9 mouse cellular contexts compared by ENCODE assay signal in the genomic region with DNA sequence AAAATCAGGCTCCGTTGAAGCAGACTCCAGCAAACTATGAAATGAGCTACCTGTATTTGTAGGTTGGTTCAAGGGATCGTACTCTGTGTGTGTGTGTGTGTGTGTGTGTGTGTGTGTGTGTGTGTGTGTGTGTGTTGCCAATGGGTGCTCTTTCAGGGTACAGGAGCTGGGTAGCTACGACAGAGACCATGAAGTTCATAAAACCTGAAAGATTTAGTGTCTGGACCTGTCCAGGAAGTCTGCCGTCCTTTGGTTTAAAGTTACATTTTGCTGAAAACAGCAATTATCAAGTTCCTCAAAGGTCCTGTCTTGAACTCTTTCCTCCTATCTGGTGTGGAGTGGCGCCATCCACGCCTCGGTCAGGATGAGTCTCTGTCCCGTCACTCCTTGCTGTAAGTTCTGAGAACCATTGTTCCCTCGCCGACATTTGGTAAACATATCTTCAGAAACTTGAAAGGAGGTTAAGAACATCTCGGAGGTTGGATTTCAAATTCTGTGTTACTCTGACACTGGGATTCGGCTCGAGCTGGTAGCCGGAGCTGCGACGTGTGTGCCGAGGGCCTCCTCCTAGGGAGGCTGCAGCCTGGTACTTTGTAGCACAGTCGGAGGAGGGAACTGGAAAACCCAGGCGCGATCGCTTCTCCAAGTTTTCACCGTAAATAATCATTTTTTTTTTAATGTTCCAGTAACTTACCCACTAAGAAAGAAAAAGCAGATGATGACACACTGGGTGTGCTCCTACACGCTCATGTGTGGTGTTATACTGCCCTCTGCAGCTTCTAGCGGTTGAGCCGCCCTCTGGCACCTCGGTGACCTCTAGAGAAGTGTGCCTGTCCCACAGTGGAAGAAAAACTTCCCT.
DNase-seq lines count a peak whose midpoint lies in the region; ATAC-seq and TF ChIP-seq lines count a peak whose summit lies in the region.
"Had no signal": no experiment of that assay in that cellular context is flagged by ENCODE, and none has a peak within 500 bp of the region (broad histone marks: within the 10 kb centered on the region; RNA-seq: fewer than 3 reads in every experiment).

No protein-coding gene starts in this region.

- CTCF ChIA-PET in Patski (lab: Charles Lee) = interaction anchor here (1.1 to 5.8 kb wide), 3 partner anchors 327 to 1439 kb away, joined by 3 to 39 read pairs (median 3); no protein-coding TSS in a partner anchor

- DNase-seq in 3134 (ENCODE audit: extremely low read depth, insufficient read length, low spot score) = peak; percentile 6
- DNase-seq in Patski (ENCODE audit: low read depth, low spot score) = no peak
- peak; percentile 51 for DNase-seq in fibroblast of lung, adult 2 months (ENCODE audit: low read depth)
- DNase-seq in kidney, postnatal 0 days (ENCODE audit: low spot score) = peak; percentile 93
- peak; percentile 83 for DNase-seq in lung, postnatal 10 days

- 33% methylated on average over 26 of the region's 26 CpGs for WGBS in heart, embryonic 12.5 days
- 12% methylated on average over 26 of the region's 26 CpGs for WGBS in kidney, postnatal 0 days
- 41% methylated on average over 26 of the region's 26 CpGs for WGBS in stomach, embryonic 14.5 days

- in situ Hi-C loops in Patski (cut with MboI; ENCODE audit: low pct_unique_long_range_greater_than_20kb) = loop anchor here (5.0 kb wide), 4 partner anchors 599 to 1439 kb away; no protein-coding TSS in a partner anchor

- peak overlapping the region; percentile 61 for H3K27ac ChIP-seq in heart, embryonic 12.5 days (ENCODE audit: poor library complexity, severe bottlenecking)
- peak overlapping the region; percentile 48; the same call in 1 of the 2 replicates for H3K27ac ChIP-seq in kidney, postnatal 0 days
- no peak overlapping the region for H3K27ac ChIP-seq in stomach, embryonic 14.5 days (ENCODE audit: low read length)

- H3K9me3 ChIP-seq in heart, embryonic 12.5 days (replicated peaks) = no peaks in the 10 kb centered on the region
- no peaks in the 10 kb centered on the region for H3K9me3 ChIP-seq in kidney, postnatal 0 days (replicated peaks; ENCODE audit: low read length)
- H3K9me3 ChIP-seq in stomach, embryonic 14.5 days (ENCODE audit: control insufficient read depth, low read depth, low read length) = no peaks in the 10 kb centered on the region

- H3K4me3 ChIP-seq in heart, embryonic 12.5 days = peak overlapping the region; percentile 32
- H3K4me3 ChIP-seq in kidney, postnatal 0 days (replicated peaks; ENCODE audit: low read depth, low read length) = peak overlapping the region; percentile 19
- 0 out of 2 replicates have a peak overlapping the region, but pooled peaks have one; percentile 11 for H3K4me3 ChIP-seq in stomach, embryonic 14.5 days (ENCODE audit: low read depth, low read length)
- H3K4me3 ChIP-seq: erythroblast, embryonic 14.5 days had no signal

- peak overlapping the region; percentile 4; the same call in 1 of the 2 replicates for H3K9ac ChIP-seq in heart, embryonic 12.5 days
- H3K9ac ChIP-seq in kidney, postnatal 0 days (ENCODE audit: low read depth, low read length) = peak overlapping the region; percentile 2; the same call in 1 of the 2 replicates
- H3K9ac ChIP-seq in stomach, embryonic 14.5 days (replicated peaks; ENCODE audit: low read depth, low read length) = no peak overlapping the region

- peak; percentile 69 for ATAC-seq in Patski
- peak; percentile 84 for ATAC-seq in heart, embryonic 12.5 days (ENCODE audit: insufficient number of reproducible peaks, low FRiP score)
- peak; percentile 86 for ATAC-seq in kidney, postnatal 0 days (replicated peaks; ENCODE audit: low FRiP score, low read depth)
- peak; percentile 74 for ATAC-seq in stomach, embryonic 14.5 days (ENCODE audit: insufficient number of reproducible peaks, insufficient read depth, low FRiP score, low read depth)
- ATAC-seq in activated CD4-positive, CD25-positive, alpha-beta regulatory T cell, adult 4 months = no peak

- H3K36me3 ChIP-seq in heart, embryonic 12.5 days = no peaks in the 10 kb centered on the region
- H3K36me3 ChIP-seq in kidney, postnatal 0 days (ENCODE audit: insufficient read depth, low read length) = no peaks in the 10 kb centered on the region
- no peaks in the 10 kb centered on the region for H3K36me3 ChIP-seq in stomach, embryonic 14.5 days (ENCODE audit: control insufficient read depth, insufficient read depth, low read length)

- POLR2A ChIA-PET in Patski (lab: Charles Lee) = interaction anchor here (0.6 to 0.7 kb wide), 2 partner anchors 11 to 1347 kb away, joined by 3 to 5 read pairs; no protein-coding TSS in a partner anchor

- peak overlapping the region; percentile 58 for H3K4me2 ChIP-seq in heart, embryonic 12.5 days
- H3K4me2 ChIP-seq in kidney, postnatal 0 days (ENCODE audit: low read length) = peak overlapping the region; percentile 48
- H3K4me2 ChIP-seq in stomach, embryonic 14.5 days (replicated peaks; ENCODE audit: low read depth, low read length) = peak overlapping the region; percentile 19

- H3K4me1 ChIP-seq in heart, embryonic 12.5 days (replicated peaks) = peaks cover 24% of the 10 kb centered on the region
- no peaks in the 10 kb centered on the region; the same call in 1 of the 2 replicates for H3K4me1 ChIP-seq in kidney, postnatal 0 days (replicated peaks; ENCODE audit: insufficient read depth, low read length)
- H3K4me1 ChIP-seq in stomach, embryonic 14.5 days (ENCODE audit: control insufficient read depth, insufficient read depth, low read length) = 0 out of 2 replicates have a peak, but pooled peaks cover 2% of the 10 kb centered on the region

- peak; percentile 95 for TF ChIP-seq CTCF in Patski (IDR thresholded peaks at IDR 0.05)
- peak; percentile 83 for TF ChIP-seq CTCF in kidney, postnatal 0 days (IDR thresholded peaks at IDR 0.05; ENCODE audit: low read depth)

- no peaks in the 10 kb centered on the region for H3K27me3 ChIP-seq in Patski
- no peaks in the 10 kb centered on the region for H3K27me3 ChIP-seq in heart, embryonic 12.5 days (replicated peaks)
- H3K27me3 ChIP-seq in kidney, postnatal 0 days (ENCODE audit: insufficient read depth, low read length) = no peaks in the 10 kb centered on the region
- H3K27me3 ChIP-seq in stomach, embryonic 14.5 days (ENCODE audit: control insufficient read depth, insufficient read depth, low read length) = no peaks in the 10 kb centered on the region
